Mouse (Mus musculus): ENCODE data around the gene Fbxo24. TPM values are rescaled to one million over a fixed set of nuclear protein-coding genes. Genes with fewer than 3 reads are reported as not detected.
A peak's percentile ranks its signal among the peaks of the same experiment; 100 is the strongest.

The Fbxo24 gene
- total RNA-seq, 2 experiments from 2014 or later = 0.21 TPM; not detected in 1

- DNase-seq (ENCODE audit: low spot score) = no peak
Measured at GRCm38 (mm10) chr5:137607860-137608653, 20.7 kb downstream of the Fbxo24 start.

- peak; percentile 46 for DNase-seq (ENCODE audit: low spot score)
Measured at GRCm38 (mm10) chr5:137601365-137601729, 27.5 kb downstream of the Fbxo24 start.

GRCm38 (mm10) chr5:137600619-137601364 lies 28.0 kb downstream of the Fbxo24 start, which contains the start of gene Mospd3:
TSS of gene Mospd3 (minus strand) at chr5:137601058.
- DNase-seq (ENCODE audit: low spot score) = peak; percentile 97

GRCm38 (mm10) chr5:137600281-137600618 lies 28.6 kb downstream of the Fbxo24 start:
- no peak for DNase-seq (ENCODE audit: low spot score)

GRCm38 (mm10) chr5:137599600-137599999 lies 29.2 kb downstream of the Fbxo24 start:
- no peak for DNase-seq (ENCODE audit: low spot score)

- no peak for DNase-seq (ENCODE audit: low spot score)
Measured at GRCm38 (mm10) chr5:137598100-137598826, 30.5 kb downstream of the Fbxo24 start.

GRCm38 (mm10) chr5:137597625-137598024 lies 31.2 kb downstream of the Fbxo24 start:
- DNase-seq (ENCODE audit: low spot score) = no peak

GRCm38 (mm10) chr5:137596601-137597261 lies 32.1 kb downstream of the Fbxo24 start:
- no peak for DNase-seq (ENCODE audit: low spot score)

GRCm38 (mm10) chr5:137595921-137596320 lies 32.9 kb downstream of the Fbxo24 start:
- no peak for DNase-seq (ENCODE audit: low spot score)

GRCm38 (mm10) chr5:137590507-137590906 lies 38.3 kb downstream of the Fbxo24 start:
- no peak for DNase-seq (ENCODE audit: low spot score)

- peak; percentile 79 for DNase-seq (ENCODE audit: low spot score)
Measured at GRCm38 (mm10) chr5:137584976-137585375, 43.8 kb downstream of the Fbxo24 start.

- DNase-seq (ENCODE audit: low spot score) = no peak
Measured at GRCm38 (mm10) chr5:137583670-137584169, 45.1 kb downstream of the Fbxo24 start.

GRCm38 (mm10) chr5:137582702-137583101 lies 46.1 kb downstream of the Fbxo24 start:
- DNase-seq (ENCODE audit: low spot score) = no peak

- no peak for DNase-seq (ENCODE audit: low spot score)
Measured at GRCm38 (mm10) chr5:137580246-137580645, 48.6 kb downstream of the Fbxo24 start.

- DNase-seq (ENCODE audit: low spot score) = peak; percentile 25
Measured at GRCm38 (mm10) chr5:137574470-137574901, 54.3 kb downstream of the Fbxo24 start.

- no peak for DNase-seq (ENCODE audit: low spot score)
Measured at GRCm38 (mm10) chr5:137570691-137571586, 57.9 kb downstream of the Fbxo24 start.

GRCm38 (mm10) chr5:137570181-137570580 lies 58.6 kb downstream of the Fbxo24 start:
- DNase-seq (ENCODE audit: low spot score) = no peak

- DNase-seq (ENCODE audit: low spot score) = peak; percentile 40
Measured at GRCm38 (mm10) chr5:137569665-137570064, 59.1 kb downstream of the Fbxo24 start, which contains the start of gene Tfr2. TSS of gene Tfr2 (plus strand) at chr5:137569840.

- no peak for DNase-seq (ENCODE audit: low spot score)
Measured at GRCm38 (mm10) chr5:137569031-137569430, 59.8 kb downstream of the Fbxo24 start.

- no peak for DNase-seq (ENCODE audit: low spot score)
Measured at GRCm38 (mm10) chr5:137568223-137568798, 60.5 kb downstream of the Fbxo24 start.

Data from gastrocnemius, adult 18-20 months (tissue).